15 mouse cellular contexts compared by ENCODE assay signal in the genomic region with DNA sequence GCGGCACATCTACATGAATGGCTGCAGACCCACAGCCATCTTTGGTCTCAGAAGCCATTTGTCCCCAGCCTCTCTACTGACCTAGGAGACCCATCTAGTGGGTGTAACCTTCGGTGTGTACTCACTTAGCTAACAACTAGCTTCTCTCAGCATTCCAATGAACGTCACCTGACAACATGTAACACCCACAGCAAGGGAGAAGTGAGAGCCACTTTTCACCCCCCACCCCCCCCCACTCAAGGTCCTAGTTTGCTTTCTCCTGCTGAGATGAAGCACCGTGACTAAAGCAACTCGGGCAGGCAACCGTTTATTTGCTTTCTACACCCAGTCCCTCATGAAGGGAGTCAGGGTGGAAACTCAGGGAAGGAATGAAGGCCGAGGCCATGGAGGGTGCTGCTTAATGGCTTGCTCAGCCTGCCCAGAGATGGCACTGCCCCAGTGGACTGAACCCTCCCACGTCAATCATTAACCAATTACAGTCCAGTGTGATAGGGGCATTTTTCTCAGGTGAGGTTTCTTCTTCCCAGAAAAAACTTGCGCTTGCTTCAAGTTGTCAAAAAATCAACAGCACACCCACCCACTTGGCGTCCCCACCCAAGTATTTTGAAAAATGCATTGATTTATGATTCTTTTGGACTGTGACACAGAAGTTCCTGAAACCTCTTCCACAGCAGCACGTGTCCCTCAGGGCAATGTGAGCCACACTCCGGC.
"Had no signal": no experiment of that assay in that cellular context is flagged by ENCODE, and none has a peak within 500 bp of the region (broad histone marks: within the 10 kb centered on the region; RNA-seq: fewer than 3 reads in every experiment).

No protein-coding gene starts in this region.

- H3K27me3 ChIP-seq: limb, embryonic 13.5 days; liver, embryonic 12.5 days; neural tube, embryonic 13.5 days had no signal

- H3K4me1 ChIP-seq: limb, embryonic 13.5 days; liver, embryonic 12.5 days; neural tube, embryonic 13.5 days had no signal

- H3K27ac ChIP-seq: limb, embryonic 13.5 days; liver, embryonic 12.5 days; neural tube, embryonic 13.5 days had no signal

- H3K9me3 ChIP-seq: limb, embryonic 13.5 days; liver, embryonic 12.5 days; midbrain, embryonic 13.5 days; neural tube, embryonic 13.5 days had no signal

- H3K4me2 ChIP-seq: limb, embryonic 13.5 days; liver, embryonic 12.5 days; lung, embryonic 14.5 days; midbrain, embryonic 13.5 days; neural tube, embryonic 13.5 days had no signal

- ATAC-seq: inflammation-experienced regulatory T-cells, adult 6 months; intestine, postnatal 0 days; liver, embryonic 12.5 days had no signal

- DNase-seq: left cerebral cortex, postnatal 4 days; lung, embryonic 14.5 days; lung, postnatal 10 days; lung, postnatal 4 days; right cerebral cortex, postnatal 4 days; spleen, adult 18-20 months; thymus, adult 18-20 months; thymus, postnatal 14 days had no signal

- H3K9ac ChIP-seq: limb, embryonic 13.5 days; liver, embryonic 12.5 days; lung, embryonic 14.5 days; midbrain, embryonic 13.5 days; neural tube, embryonic 13.5 days had no signal

- H3K4me3 ChIP-seq: layer of hippocampus, adult 2 months; limb, embryonic 13.5 days; liver, embryonic 12.5 days; midbrain, embryonic 13.5 days; neural tube, embryonic 13.5 days had no signal
